Mouse (Mus musculus): ENCODE measurements around the gene Pon2. TPM values are rescaled to one million over a fixed set of nuclear protein-coding genes. Genes with fewer than 3 reads are reported as not detected.

Pon2 gene
- polyA plus RNA-seq, 2 experiments = 20.5 to 27.0 TPM

DNA sequence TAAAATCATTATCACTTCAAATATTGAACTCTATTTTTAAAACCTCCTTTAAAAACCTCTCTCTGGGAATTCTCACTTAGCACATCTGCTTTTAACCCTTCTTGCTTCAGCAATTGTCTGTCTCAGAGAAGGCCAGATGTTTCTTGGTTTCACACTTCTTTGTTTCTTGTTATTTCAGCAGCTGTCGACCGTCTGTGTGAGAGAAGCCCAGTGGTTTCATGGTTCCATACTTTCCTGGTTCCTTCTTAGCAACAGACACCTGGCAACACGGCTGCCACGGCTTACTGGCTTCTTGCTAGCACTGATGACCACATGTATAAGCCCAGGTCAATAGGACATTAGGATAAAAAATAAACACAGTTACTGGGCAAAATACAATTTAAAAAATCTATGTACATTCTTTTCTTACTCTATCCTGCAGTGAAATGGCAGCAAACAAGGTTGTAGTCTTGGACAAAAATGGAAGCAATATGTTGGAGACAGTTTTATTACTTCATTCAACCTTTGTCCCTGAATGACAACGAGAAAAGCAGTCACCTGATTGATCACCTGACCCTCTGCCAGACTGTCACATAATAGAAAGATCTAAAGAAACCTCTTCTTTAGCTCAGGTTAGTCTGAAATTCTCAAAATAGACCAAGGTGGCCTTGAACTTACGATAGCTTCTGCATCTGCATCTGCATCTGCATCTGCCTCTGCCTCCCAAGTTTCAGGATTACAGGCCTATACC is 17.5 kb downstream of the Pon2 start:
- WGBS = 47% methylated on average over 6 of the region's 6 CpGs
- no peak for TF ChIP-seq POLR2A (IDR thresholded peaks at IDR 0.05; ENCODE audit: borderline replicate concordance, extremely low read depth, insufficient read depth, insufficient read length)
- H3K36me3 ChIP-seq (ENCODE audit: control insufficient read depth, insufficient read depth, low read length) = peaks cover 2% of the 10 kb centered on the region; the same call in 1 of the 2 replicates

DNA sequence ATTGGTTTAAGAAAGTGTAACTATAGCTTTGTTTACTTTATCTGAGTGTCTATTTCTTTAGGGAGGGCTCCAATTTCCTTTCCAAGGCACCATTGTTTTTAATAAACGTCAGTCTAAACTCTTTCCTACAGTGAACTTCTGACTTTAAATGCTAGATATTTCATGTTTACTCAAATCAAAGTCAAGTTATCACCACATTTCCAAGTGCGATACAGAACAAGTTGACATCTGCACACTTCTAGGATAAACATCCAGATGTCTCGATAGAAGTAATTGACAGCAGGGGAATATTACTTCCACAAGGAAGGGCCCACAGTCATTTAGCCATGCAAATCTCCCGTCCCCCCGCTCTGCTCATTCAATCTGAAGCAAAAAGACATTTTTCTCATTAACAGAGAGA is 20.3 kb downstream of the Pon2 start:
- Histone ChIP-seq H3K9ac (ENCODE audit: low read depth, low read length, severe bottlenecking) (no peak overlapping the region), H3K9me3 (ENCODE audit: control insufficient read depth, low read length) (no peaks in the 10 kb centered on the region), H3K4me3 (replicated peaks; ENCODE audit: low read length) (no peak overlapping the region), H3K27ac (replicated peaks; ENCODE audit: low read depth, low read length) (no peak overlapping the region), H3K36me3 (ENCODE audit: control insufficient read depth, insufficient read depth, low read length) (peaks cover 9% of the 10 kb centered on the region), H3K4me2 (replicated peaks; ENCODE audit: low read depth, low read length, severe bottlenecking) (no peak overlapping the region), H3K27me3 (ENCODE audit: control insufficient read depth, insufficient read depth, low read length) (no peaks in the 10 kb centered on the region), H3K4me1 (ENCODE audit: control insufficient read depth, insufficient read depth, low read length) (no peaks in the 10 kb centered on the region)
- TF ChIP-seq POLR2A (IDR thresholded peaks at IDR 0.05; ENCODE audit: borderline replicate concordance, extremely low read depth, insufficient read depth, insufficient read length) = no peak
- no peak for ATAC-seq (ENCODE audit: low FRiP score, low read depth)
- 67% methylated on average over 5 of the region's 5 CpGs for WGBS
- DNase-seq (ENCODE audit: low spot score) = no peak

More for the DNA sequence above, 17.5 kb downstream of the Pon2 start:
- Histone ChIP-seq H3K9ac (ENCODE audit: low read depth, low read length, severe bottlenecking) (no peak overlapping the region), H3K27me3 (ENCODE audit: control insufficient read depth, insufficient read depth, low read length) (no peaks in the 10 kb centered on the region), H3K4me3 (replicated peaks; ENCODE audit: low read length) (no peak overlapping the region), H3K27ac (replicated peaks; ENCODE audit: low read depth, low read length) (no peak overlapping the region), H3K9me3 (ENCODE audit: control insufficient read depth, low read length) (no peaks in the 10 kb centered on the region), H3K4me1 (ENCODE audit: control insufficient read depth, insufficient read depth, low read length) (no peaks in the 10 kb centered on the region), H3K4me2 (replicated peaks; ENCODE audit: low read depth, low read length, severe bottlenecking) (no peak overlapping the region)
- DNase-seq (ENCODE audit: low spot score) (no peak), ATAC-seq (ENCODE audit: low FRiP score, low read depth) (no peak)

GRCm38 (mm10) chr6:5269641-5270040 is 28.6 kb downstream of the Pon2 start:
- Histone ChIP-seq H3K4me2 (replicated peaks; ENCODE audit: low read depth, low read length, severe bottlenecking) (no peak overlapping the region), H3K27me3 (ENCODE audit: control insufficient read depth, insufficient read depth, low read length) (no peaks in the 10 kb centered on the region), H3K4me1 (ENCODE audit: control insufficient read depth, insufficient read depth, low read length) (no peaks in the 10 kb centered on the region), H3K4me3 (replicated peaks; ENCODE audit: low read length) (no peak overlapping the region), H3K36me3 (ENCODE audit: control insufficient read depth, insufficient read depth, low read length) (peaks cover 15% of the 10 kb centered on the region; the same call in 1 of the 2 replicates), H3K27ac (replicated peaks; ENCODE audit: low read depth, low read length) (no peak overlapping the region), H3K9me3 (ENCODE audit: control insufficient read depth, low read length) (no peaks in the 10 kb centered on the region), H3K9ac (ENCODE audit: low read depth, low read length, severe bottlenecking) (no peak overlapping the region)
- TF ChIP-seq POLR2A (IDR thresholded peaks at IDR 0.05; ENCODE audit: borderline replicate concordance, extremely low read depth, insufficient read depth, insufficient read length) = no peak
- WGBS = 71% methylated on average over 6 of the region's 6 CpGs
- ATAC-seq (ENCODE audit: low FRiP score, low read depth) (no peak), DNase-seq (ENCODE audit: low spot score) (no peak)

GRCm38 (mm10) chr6:5264793-5265192 is 33.5 kb downstream of the Pon2 start:
- 72% methylated on average over 8 of the region's 8 CpGs for WGBS
- ATAC-seq (ENCODE audit: low FRiP score, low read depth) (no peak), DNase-seq (ENCODE audit: low spot score) (no peak)
- no peak for TF ChIP-seq POLR2A (IDR thresholded peaks at IDR 0.05; ENCODE audit: borderline replicate concordance, extremely low read depth, insufficient read depth, insufficient read length)
- no peaks in the 10 kb centered on the region for H3K27me3 ChIP-seq (ENCODE audit: control insufficient read depth, insufficient read depth, low read length)
- no peaks in the 10 kb centered on the region for H3K4me1 ChIP-seq (ENCODE audit: control insufficient read depth, insufficient read depth, low read length)
- H3K4me2 ChIP-seq (replicated peaks; ENCODE audit: low read depth, low read length, severe bottlenecking) = no peak overlapping the region
- no peak overlapping the region for H3K4me3 ChIP-seq (replicated peaks; ENCODE audit: low read length)
- H3K36me3 ChIP-seq (ENCODE audit: control insufficient read depth, insufficient read depth, low read length) = 0 out of 2 replicates have a peak, but pooled peaks cover 3% of the 10 kb centered on the region
- H3K9me3 ChIP-seq (ENCODE audit: control insufficient read depth, low read length) = no peaks in the 10 kb centered on the region
- no peak overlapping the region for H3K9ac ChIP-seq (ENCODE audit: low read depth, low read length, severe bottlenecking)
- no peak overlapping the region for H3K27ac ChIP-seq (replicated peaks; ENCODE audit: low read depth, low read length)

DNA sequence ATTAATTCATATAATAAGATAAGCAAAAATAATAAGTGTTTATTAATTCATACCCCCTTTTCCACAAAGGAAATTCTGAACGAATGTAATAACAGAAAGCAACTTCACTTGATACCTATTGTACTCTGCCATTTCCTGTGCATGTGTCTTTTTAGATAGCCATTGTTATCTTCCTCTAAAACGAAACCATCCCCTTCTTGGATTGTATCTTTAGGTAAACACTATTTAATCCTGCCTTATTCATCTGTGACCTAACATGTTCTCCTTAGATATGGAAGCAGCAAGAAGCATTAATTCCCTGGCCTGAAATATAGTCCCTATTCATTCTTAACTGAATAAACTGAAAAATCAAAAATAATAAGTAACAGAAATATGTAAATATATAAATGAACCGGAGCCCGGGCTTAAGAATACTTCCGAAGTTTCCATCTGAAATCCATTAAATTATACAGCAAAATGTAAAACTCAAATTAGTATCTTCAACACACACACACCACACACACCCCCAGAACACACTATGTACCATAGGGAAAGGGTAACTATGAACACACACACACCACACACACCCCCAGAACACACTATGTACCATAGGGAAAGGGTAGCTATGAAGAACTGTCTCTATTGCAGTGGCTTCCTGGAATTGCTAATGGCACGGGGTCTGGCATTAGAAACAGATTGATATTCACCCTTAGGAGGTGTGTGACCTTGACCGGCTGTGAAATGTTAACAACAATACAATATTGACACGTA is 34.8 kb downstream of the Pon2 start:
- Histone ChIP-seq H3K9me3 (ENCODE audit: control insufficient read depth, low read length) (no peaks in the 10 kb centered on the region), H3K4me1 (ENCODE audit: control insufficient read depth, insufficient read depth, low read length) (no peaks in the 10 kb centered on the region), H3K4me2 (replicated peaks; ENCODE audit: low read depth, low read length, severe bottlenecking) (no peak overlapping the region), H3K27me3 (ENCODE audit: control insufficient read depth, insufficient read depth, low read length) (no peaks in the 10 kb centered on the region), H3K27ac (replicated peaks; ENCODE audit: low read depth, low read length) (no peak overlapping the region), H3K9ac (ENCODE audit: low read depth, low read length, severe bottlenecking) (no peak overlapping the region), H3K4me3 (replicated peaks; ENCODE audit: low read length) (no peak overlapping the region), H3K36me3 (ENCODE audit: control insufficient read depth, insufficient read depth, low read length) (no peaks in the 10 kb centered on the region)
- no peak for DNase-seq (ENCODE audit: low spot score)
- WGBS = 71% methylated on average over 8 of the region's 8 CpGs
- no peak for TF ChIP-seq POLR2A (IDR thresholded peaks at IDR 0.05; ENCODE audit: borderline replicate concordance, extremely low read depth, insufficient read depth, insufficient read length)
- ATAC-seq (ENCODE audit: low FRiP score, low read depth) = no peak
